Mouse (Mus musculus) erythroblast, embryonic 14.5 days (primary cell): ENCODE results near the gene Atp6v0a4. TPM values are rescaled to one million over a fixed set of nuclear protein-coding genes. Genes with fewer than 3 reads are reported as not detected.

Experiments used
- H3K27me3 ChIP-seq: 2 replicates; pipeline ENCODE4 v1.6.1; 2012; ENCODE audit warnings: inconsistent platforms; ENCODE audit not compliant: control insufficient read depth
- H3K36me3 ChIP-seq: 2 replicates; pipeline ENCODE4 v1.6.1; 2012; ENCODE audit warnings: mild to moderate bottlenecking, inconsistent platforms; ENCODE audit not compliant: control insufficient read depth
- H3K4me1 ChIP-seq: 2 replicates; pipeline ENCODE4 v1.6.1; 2012; ENCODE audit warnings: inconsistent platforms; ENCODE audit not compliant: control insufficient read depth
- H3K4me3 ChIP-seq: replicated peaks from 2 replicates; pipeline ENCODE3; 2012; ENCODE audit warnings: moderate library complexity, mild to moderate bottlenecking, inconsistent platforms
- H3K9me3 ChIP-seq: 2 replicates; pipeline ENCODE4 v1.6.1; 2012; ENCODE audit warnings: low read length, inconsistent platforms, mixed read lengths; ENCODE audit not compliant: control insufficient read depth
- GATA1 ChIP-seq: IDR thresholded peaks from 2 replicates; pipeline ENCODE4 v1.6.1; 2012; ENCODE audit warnings: low read length, inconsistent platforms, mixed read lengths
- TAL1 ChIP-seq: IDR thresholded peaks from 3 replicates; pipeline ENCODE4 v1.6.1; 2012; ENCODE audit warnings: low read length, inconsistent platforms, mixed read lengths
- polyA plus RNA-seq: library from polyadenylated mRNA; stranded (reverse); fragments of >175 nt; gene quantifications from 2 replicates; pipeline ENCODE4 v1.2.3, GENCODE M21; 2012

The Atp6v0a4 gene
- polyA plus RNA-seq: not detected in 2 replicates

GRCm38 (mm10) chr6:38124207-38124835 lies at the start of gene Atp6v0a4:
Gene Atp6v0a4 (minus strand): TSS chr6:38124586.
- H3K27me3 ChIP-seq: no peaks in the 10 kb centered on the region
- H3K4me3 ChIP-seq: no peak within 1 kb of the TSS
- H3K4me1 ChIP-seq: peaks cover 4% of the 10 kb centered on the region; the same call in 1 of the 2 replicates
- H3K36me3 ChIP-seq: no peaks in the 10 kb centered on the region
- TF ChIP-seq GATA1: no peak
- TF ChIP-seq TAL1: no peak
- no peaks in the 10 kb centered on the region for H3K9me3 ChIP-seq

- H3K9me3 ChIP-seq: no peaks in the 10 kb centered on the region
- H3K4me3 ChIP-seq: no peak overlapping the region
- no peaks in the 10 kb centered on the region for H3K27me3 ChIP-seq
- TF ChIP-seq GATA1 (no peak), TAL1 (no peak)
- no peaks in the 10 kb centered on the region for H3K36me3 ChIP-seq
- H3K4me1 ChIP-seq: no peaks in the 10 kb centered on the region
Observed at GRCm38 (mm10) chr6:38165385-38165784, 41.0 kb upstream of the Atp6v0a4 start.

GRCm38 (mm10) chr6:38164705-38165104 lies 40.3 kb upstream of the Atp6v0a4 start:
- Histone ChIP-seq H3K27me3 (no peaks in the 10 kb centered on the region), H3K9me3 (no peaks in the 10 kb centered on the region), H3K4me3 (no peak overlapping the region), H3K4me1 (no peaks in the 10 kb centered on the region), H3K36me3 (no peaks in the 10 kb centered on the region)
- TF ChIP-seq TAL1 (no peak), GATA1 (no peak)

GRCm38 (mm10) chr6:38162825-38163504 lies 38.6 kb upstream of the Atp6v0a4 start:
- Histone ChIP-seq H3K4me3 (no peak overlapping the region), H3K9me3 (no peaks in the 10 kb centered on the region), H3K36me3 (no peaks in the 10 kb centered on the region), H3K27me3 (no peaks in the 10 kb centered on the region), H3K4me1 (no peaks in the 10 kb centered on the region)
- TF ChIP-seq GATA1: no peak
- no peak for TF ChIP-seq TAL1

GRCm38 (mm10) chr6:38160556-38160955 lies 36.2 kb upstream of the Atp6v0a4 start:
- Histone ChIP-seq H3K4me3 (no peak overlapping the region), H3K4me1 (no peaks in the 10 kb centered on the region), H3K9me3 (no peaks in the 10 kb centered on the region), H3K36me3 (no peaks in the 10 kb centered on the region), H3K27me3 (no peaks in the 10 kb centered on the region)
- TF ChIP-seq TAL1 (no peak), GATA1 (no peak)

- no peaks in the 10 kb centered on the region for H3K27me3 ChIP-seq
- H3K9me3 ChIP-seq: no peaks in the 10 kb centered on the region
- no peaks in the 10 kb centered on the region for H3K4me1 ChIP-seq
- TF ChIP-seq TAL1 (no peak), GATA1 (no peak)
- H3K36me3 ChIP-seq: no peaks in the 10 kb centered on the region
- H3K4me3 ChIP-seq: no peak overlapping the region
Observed at GRCm38 (mm10) chr6:38160102-38160501, 35.7 kb upstream of the Atp6v0a4 start.

- Histone ChIP-seq H3K9me3 (no peaks in the 10 kb centered on the region), H3K36me3 (no peaks in the 10 kb centered on the region), H3K4me3 (no peak overlapping the region), H3K27me3 (no peaks in the 10 kb centered on the region), H3K4me1 (no peaks in the 10 kb centered on the region)
- TF ChIP-seq TAL1 (no peak), GATA1 (no peak)
Observed at GRCm38 (mm10) chr6:38159576-38159975, 35.2 kb upstream of the Atp6v0a4 start.

- Histone ChIP-seq H3K4me1 (no peaks in the 10 kb centered on the region; the same call in 1 of the 2 replicates), H3K4me3 (no peak overlapping the region), H3K27me3 (no peaks in the 10 kb centered on the region), H3K9me3 (no peaks in the 10 kb centered on the region), H3K36me3 (no peaks in the 10 kb centered on the region)
- no peak for TF ChIP-seq TAL1
- no peak for TF ChIP-seq GATA1
Observed at GRCm38 (mm10) chr6:38157925-38158324, 33.5 kb upstream of the Atp6v0a4 start.

- no peaks in the 10 kb centered on the region for H3K9me3 ChIP-seq
- no peaks in the 10 kb centered on the region for H3K36me3 ChIP-seq
- TF ChIP-seq TAL1 (no peak), GATA1 (no peak)
- no peaks in the 10 kb centered on the region for H3K27me3 ChIP-seq
- no peak overlapping the region for H3K4me3 ChIP-seq
- H3K4me1 ChIP-seq: peaks cover 6% of the 10 kb centered on the region
Observed at GRCm38 (mm10) chr6:38156204-38156603, 31.8 kb upstream of the Atp6v0a4 start.

GRCm38 (mm10) chr6:38152305-38152704 lies 27.9 kb upstream of the Atp6v0a4 start:
- no peaks in the 10 kb centered on the region for H3K36me3 ChIP-seq

More at GRCm38 (mm10) chr6:38152305-38152704, 27.9 kb upstream of the Atp6v0a4 start:
- H3K4me1 ChIP-seq: peaks cover 6% of the 10 kb centered on the region
- H3K27me3 ChIP-seq: no peaks in the 10 kb centered on the region
- TF ChIP-seq TAL1: no peak
- TF ChIP-seq GATA1: no peak
- H3K9me3 ChIP-seq: no peaks in the 10 kb centered on the region
- no peak overlapping the region for H3K4me3 ChIP-seq
